Mouse (Mus musculus) CD4-positive, CD25-positive, alpha-beta regulatory T cell, adult 4 months (primary cell): ENCODE data around the gene Osgepl1. TPM values are rescaled to one million over a fixed set of nuclear protein-coding genes. Genes with fewer than 3 reads are reported as not detected.
"Not testable (repeated sequence)": the region's sequence is repeated elsewhere in the genome, so short reads cannot be mapped to it uniquely, and the experiment has no call there.

Source experiments
- ATAC-seq: one replicate; pipeline ENCODE4 v1.8.0; 2017
- polyA plus RNA-seq, 2 experiments: library from polyadenylated mRNA; unstranded; fragments of 100-300 nt; shearing (Covaris generic); gene quantifications; one replicate each; pipeline ENCODE4 v1.2.1; 2017

Osgepl1 gene
- 10 to 100 TPM; 18.2 to 18.9 TPM for polyA plus RNA-seq

DNA sequence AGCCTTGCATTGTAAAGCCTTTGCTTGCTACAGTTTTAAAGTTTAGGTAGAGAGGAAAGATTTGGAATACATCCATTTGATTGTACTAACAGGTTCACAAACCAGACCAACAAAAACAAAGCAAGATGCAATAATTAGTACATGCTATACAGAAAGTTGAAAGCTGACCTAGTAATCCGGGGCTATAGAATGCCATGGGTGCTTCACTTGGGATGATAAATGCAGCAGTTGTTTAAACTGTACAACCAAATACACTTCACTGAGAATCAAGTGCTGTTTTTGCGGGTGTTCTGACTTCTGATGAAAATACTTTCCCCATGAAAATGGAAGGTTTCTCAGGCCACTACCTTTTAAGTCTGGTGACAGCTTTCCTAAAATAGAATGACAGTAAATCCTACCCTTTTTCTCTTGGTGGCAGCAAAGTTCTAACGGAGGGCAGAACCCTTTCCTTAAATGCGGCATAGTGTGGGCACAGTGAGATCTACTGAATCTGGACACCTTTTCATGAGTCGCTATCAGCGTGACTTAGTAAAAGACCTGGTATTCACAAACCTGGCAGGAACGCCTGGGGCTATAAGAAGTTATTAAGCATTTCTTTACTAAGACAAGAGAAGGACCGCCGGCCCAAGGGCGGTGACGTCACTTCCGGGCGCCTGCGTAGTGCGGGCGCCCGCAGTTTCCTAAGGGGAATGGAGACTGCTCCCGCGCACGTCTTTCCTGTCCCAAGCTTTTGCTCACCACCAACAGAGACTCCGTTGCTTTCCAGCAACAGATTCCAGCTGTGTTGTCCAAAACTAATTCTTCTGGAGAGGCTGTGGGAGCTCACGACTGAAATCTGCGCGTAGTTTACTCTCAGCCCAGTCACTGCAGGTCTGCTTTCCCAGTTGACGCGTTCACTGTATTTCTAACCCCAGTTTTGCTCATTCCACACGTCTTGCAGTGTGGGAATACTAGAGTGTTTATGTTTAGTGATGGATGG lies at the start of gene Osgepl1:
Gene Osgepl1 (plus strand): TSS at position 636 of the 979 bp plus-strand sequence.
- peak; percentile 98 for ATAC-seq

DNA sequence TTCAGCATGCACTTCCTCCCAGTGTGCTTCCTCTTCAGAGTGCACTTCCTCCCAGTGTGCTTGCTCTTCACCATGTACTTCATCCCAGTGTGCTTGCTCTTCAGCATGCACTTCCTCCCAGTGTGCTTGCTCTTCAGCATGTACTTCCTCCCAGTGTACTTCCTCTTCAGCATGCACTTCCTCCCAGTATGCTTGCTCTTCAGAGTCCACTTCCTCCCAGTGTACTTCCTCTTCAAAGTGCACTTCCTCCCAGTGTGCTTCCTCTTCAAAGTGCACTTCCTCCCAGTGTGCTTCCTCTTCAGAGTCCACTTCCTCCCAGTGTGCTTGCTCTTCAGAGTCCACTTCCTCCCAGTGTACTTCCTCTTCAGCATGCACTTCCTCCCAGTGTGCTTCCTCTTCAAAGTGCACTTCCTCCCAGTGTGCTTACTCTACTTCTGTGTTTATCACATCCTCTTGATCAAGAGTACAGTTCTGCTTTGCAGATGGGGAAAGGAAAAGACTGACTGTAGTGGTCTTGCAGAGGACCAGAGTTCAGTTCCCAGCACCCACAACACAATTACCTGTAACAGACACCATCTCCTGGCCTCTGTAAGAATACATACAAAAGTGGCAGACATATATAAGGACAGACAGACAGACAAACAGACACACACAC lies 48.3 kb upstream of the Osgepl1 start:
- ATAC-seq = not testable (repeated sequence)

DNA sequence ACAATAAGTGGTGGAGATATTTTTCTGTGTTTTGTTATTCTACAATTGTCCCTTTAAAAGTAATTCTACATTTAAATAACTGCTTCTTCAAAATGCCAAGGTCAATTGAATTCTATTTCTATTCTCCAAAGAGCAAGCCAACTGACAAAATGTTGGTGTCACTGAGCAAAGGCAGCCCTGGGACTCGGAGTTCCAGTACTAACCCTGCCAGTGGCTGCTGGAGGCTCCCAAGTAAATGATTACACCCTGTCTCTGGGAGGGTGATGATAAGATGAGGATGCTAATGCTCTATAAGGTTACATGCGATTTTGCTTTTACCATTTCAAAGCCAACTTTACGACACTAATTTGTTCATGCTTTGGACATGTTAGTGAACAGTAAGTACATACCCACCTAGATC lies 43.5 kb upstream of the Osgepl1 start:
- no peak for ATAC-seq

DNA sequence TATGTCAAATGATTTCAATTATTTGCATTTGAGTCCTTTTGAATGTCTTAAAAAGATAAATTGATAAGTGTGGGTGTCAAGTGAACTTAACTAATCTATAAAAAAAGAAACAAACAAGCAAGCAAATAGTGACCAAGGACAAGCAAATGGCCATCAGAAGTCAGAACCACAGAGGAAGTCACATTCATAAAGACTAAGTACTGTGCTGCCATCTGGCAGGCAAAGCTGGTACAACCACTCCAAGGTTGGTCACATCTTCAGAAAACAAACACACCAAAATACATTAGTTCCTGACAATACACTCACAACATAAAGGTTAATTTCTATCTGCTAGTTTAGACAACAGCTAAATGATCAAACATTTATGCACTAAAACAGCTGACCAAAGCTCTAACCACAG lies 40.8 kb upstream of the Osgepl1 start:
- peak; percentile 68 for ATAC-seq

DNA sequence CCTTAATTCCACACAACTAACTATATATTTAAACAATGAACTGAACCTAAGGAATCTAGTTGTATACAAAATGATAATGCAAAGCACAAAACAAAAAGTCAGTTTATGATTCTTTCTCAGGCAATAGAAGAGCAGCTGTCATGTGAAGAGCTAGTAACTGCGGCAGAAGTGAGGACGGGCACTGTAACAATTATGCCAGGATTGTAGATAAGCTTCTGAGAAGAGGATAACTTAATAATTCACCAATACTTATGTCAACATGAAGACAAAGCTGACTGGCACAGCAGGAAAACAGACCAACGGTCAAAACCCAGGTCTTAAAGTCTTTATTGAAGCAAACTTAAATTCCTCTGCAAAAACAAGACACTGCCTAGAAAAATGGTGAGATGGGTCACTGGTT lies 22.2 kb upstream of the Osgepl1 start:
- no peak for ATAC-seq

DNA sequence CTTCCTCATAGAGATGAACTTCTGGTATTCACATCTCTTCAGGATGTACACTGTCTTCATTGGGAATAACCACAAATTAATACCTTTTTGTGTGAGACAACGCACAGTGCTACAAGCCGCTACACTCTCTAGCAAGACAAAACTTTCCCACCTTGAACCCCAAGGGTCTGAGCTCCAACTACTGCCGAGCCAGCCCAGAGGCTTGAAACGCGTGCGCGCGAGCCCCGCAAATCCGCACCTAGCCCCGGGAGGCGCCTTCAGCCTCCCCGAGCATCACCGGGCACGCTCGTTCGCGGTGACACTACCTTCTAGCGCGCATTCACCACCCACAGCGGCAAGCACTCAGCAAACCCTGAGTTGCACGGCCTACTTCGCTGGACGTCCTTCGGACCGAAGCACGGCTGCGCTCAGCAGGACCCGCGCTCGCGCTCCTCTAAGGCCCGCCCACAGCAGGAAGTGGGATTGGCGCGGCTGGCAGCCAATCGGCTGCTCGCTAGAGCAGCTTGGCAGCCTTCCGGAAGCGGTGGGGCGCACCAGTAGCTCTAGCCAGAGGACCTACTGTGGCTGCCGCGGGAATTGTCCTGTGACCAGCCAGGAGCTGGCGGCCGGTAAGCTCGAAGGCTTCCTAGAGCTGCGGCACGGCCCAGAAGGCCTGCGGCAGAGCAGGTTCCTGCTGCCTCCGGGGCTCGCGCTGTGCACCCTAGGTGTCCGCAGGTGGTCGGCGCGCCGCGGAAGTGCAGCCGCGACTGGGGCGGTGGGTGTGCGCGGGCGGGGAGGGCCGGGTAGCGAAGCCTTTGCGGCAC lies 16.6 kb upstream of the Osgepl1 start, which contains the start of the genes Pms1, Ormdl1 and Gm28778:
Gene Pms1 (minus strand): TSS at position 438 of the 803 bp plus-strand sequence.
Gene Ormdl1 (plus strand): TSS at position 515 of the 803 bp plus-strand sequence.
Gene Gm28778 (plus strand): TSS at position 531 of the 803 bp plus-strand sequence.
- peak; percentile 98 for ATAC-seq

DNA sequence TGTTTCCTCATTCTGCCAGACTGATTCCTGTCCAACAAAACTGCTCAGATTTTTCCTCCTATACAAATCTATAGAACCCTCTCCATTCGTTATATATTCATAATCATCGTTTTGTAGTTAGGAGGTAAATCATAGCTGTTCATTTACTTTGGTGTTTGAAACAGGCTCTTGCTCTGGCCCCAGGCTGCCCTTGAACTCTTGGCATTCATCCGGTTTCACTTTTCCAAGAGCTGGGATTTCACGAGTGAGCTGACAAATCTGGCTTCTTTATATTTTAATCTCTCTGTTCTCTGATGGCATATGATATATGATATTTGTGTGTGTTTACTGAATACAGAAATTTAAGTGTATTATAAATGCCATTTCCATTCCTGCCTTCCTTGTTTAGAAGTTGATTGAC lies 12.9 kb upstream of the Osgepl1 start:
- no peak for ATAC-seq

DNA sequence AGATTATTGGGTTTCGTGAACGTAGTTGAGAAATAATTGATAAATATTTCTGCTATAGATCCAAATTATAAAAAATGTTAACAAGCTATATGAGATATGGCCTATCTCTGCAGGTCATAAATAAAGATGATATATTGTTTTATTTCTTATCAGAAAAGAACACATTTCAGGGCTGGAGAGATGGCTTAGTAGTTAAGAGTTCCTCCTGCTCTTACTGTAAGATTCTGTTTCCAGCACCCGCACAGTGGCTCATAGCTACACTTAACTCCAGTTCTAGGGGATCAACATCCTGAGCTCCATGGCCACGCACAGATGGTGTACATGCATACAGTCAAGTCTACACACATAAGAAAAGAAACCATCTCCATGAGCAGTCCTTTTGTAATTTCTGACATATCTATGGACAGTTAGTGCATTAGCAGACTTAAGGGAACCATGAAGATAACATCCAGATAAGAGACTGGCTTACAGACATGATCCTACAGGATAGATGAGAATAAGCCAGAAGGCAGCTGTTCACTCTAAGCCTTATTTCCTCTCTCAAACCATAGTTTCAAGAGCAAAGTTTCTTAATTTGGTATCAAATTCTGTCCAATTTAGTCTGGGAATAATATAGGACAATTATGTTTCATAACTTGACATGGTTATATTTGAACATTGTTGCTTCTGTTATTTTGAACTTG lies 8.4 kb downstream of the Osgepl1 start:
- ATAC-seq = no peak

DNA sequence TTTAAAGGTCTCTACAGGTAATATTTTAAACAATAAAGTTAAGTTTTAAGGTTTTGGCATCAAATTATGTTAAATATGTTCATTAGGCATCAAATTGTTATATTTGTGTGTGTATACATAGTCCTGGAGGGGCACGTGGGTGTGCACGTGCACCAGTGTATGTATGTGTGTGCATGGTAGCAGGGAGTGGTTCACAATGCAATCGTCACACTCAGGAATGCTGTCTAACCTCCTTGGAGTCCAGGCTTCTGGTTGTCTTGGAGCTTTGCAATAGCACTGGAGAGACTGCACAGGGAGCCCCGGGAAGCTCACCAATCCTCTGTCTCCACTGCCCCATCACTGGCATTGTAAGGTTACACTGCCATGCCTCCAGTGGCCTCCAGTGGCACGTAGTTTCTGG lies 9.8 kb downstream of the Osgepl1 start:
- ATAC-seq = no peak

DNA sequence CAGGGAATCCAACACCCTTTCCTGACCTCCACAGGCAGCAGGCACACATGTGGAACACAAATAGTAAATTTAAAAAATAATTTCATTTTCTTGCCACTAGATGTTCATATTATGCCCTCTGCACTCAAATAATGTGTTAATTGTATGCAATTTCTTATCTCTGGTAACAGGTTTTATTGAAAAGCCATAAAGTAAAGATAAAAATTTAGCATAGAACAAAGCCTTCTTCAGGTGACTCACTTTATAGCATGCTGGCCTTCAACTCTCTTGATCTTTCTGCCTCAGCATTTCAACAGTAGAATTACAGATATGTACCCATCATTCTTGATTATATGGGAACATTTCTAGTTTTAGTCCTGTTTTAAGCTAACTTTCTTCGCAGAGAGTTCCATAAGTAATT lies 10.9 kb downstream of the Osgepl1 start:
- no peak for ATAC-seq

DNA sequence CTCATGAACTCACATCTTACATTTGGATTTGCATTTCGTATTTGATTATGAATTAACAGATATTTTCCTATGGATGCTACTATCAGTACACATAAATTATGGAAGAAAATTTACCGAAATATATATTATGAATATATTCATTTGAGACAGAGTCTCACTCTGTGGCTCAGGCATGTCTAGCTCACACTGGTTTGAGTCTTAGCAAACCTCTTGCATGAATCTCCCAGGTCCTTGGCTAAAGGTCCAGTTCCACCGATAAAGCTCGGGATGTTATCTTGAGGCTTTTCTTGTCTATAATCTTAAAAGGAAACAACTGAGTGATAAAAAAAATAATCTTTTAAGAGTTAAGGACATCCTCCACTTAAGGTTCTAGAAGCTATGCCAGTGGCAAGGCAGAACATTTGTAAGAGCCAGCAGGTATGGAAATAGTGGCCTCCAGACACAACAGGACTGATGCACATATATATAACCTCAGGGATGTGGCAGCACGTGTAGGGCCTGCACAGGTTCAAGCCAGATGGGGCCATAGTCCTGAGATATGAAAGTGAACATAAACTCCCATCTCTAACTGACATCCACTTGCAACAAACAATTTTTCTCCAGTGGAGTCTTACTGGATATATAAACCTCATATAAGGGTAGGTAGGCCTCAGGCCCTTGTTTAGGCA lies 11.5 kb downstream of the Osgepl1 start:
- no peak for ATAC-seq

DNA sequence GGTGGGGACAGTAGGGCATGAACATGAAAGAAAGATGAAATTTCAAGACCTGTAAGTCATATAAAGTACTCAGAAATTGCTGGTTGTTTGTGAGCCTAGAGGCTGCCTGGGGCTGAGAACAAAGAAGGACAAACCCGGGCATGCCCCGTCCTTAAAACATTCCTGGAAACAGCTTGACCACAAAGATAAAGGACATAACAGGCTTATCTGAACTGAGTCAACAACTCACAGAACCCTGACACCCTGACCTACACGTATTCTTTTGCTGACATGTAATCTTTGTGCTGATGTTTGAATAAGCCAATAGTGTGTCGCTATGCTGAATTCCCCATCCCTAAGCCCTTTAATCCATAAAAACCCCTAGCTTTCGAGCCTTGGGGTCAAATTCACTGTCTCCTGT lies 20.1 kb downstream of the Osgepl1 start:
- ATAC-seq = not testable (repeated sequence)

DNA sequence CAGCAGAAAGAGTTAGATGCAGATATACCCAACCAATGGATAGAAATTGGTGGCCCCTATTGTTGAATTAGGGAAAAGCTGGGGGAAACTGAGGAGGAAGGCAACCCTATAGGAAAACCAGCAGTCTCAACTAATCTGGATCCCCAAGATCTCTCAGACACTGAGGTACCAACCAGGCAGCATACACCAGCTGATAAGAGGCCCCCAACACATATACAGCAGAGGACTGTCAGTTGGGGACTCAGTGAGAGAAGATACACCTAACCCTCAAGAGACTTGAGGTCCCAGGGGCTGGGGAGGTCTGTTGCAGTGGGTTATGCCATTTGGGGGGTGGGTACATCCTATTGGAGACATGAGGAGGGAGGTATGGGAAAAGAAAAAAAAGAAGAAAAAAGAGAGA lies 22.0 kb downstream of the Osgepl1 start:
- no peak for ATAC-seq

DNA sequence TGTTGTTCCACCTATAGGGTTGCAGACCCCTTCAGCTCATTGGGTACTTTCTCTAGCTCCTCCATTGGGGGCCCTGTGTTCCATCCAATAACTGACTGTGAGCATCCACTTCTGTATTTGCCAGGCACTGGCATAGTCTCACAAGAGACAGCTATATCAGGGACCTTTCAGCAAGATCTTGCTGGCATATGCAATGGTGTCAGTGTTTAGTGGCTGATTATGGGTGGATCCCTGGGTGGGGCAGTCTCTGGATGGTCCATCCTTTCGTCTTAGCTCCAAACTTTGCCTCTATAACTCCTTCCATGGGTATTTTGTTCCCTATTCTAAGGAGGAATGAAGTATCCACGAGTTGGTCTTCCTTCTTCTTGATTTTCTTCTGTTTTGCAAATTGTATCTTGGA lies 24.0 kb downstream of the Osgepl1 start:
- not testable (repeated sequence) for ATAC-seq

DNA sequence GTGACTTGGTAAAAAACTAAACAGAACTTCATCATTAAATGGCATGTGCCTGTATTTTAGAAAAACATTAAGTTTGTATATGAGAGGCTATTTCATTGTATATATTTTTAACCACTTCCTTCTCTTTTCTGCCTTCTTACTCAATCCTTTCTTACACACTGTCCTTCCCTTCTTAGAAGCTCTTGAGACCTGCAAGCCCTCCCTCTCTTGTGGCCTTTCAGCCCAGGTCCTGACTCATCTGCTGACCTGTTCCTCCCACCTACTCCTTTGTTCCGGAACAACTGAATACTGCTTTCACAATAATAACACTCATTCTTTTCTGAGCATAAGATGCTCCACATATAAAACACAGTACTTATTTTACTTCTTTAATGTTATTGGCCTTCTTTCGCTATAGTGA lies 27.6 kb downstream of the Osgepl1 start:
- no peak for ATAC-seq

DNA sequence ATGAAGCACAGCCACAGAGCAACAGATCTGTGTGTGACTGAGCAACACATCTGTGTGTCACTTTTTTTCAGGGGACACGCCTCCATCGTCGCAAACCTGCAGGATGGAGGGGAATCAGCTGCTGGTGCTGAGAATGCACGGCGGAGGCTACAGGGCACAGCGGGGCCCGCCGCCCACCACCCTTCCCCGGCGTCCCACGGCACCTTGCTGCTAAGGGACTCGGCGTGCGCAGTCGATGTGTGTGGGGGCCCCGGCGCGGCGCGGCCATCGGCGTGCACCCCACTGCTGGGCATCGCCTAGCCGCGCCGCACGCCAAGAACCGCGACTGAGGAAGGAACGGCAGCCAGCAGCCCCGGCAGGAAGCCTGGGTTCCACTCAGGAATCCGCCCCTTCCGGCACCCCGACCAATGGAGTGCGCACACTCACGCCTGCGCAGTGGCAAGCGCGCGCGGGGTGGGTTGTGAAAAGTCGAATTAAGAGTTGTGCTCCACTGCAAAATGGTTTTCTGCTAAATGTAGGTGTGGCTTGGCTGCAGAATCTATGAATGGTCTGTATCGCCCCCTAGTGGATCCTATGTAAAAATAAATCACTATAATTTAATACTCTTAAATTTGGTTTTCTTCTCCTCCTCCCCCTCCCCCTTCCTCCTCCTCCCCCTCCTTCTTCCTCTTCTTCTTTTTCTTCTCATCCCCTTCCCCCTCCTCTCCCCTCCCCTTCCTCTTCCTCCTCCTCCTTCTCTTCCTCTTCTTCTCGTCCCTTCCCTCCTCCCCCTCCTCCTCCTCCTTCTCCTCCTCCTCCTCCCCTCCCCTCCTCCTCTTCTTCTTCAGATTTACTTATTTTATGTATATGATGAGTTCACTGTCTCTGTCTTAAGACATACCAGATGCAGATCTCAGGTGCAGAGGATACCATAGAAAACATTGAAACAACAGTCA lies 39.2 kb downstream of the Osgepl1 start, which contains the start of the genes Asdurf, Gm28551 and Asnsd1:
Gene Asdurf (minus strand): TSS at position 293 of the 935 bp plus-strand sequence.
Gene Gm28551 (minus strand): TSS at position 341 of the 935 bp plus-strand sequence.
Gene Asnsd1 (minus strand): TSS at position 426 of the 935 bp plus-strand sequence.
- ATAC-seq = peak; percentile 99

DNA sequence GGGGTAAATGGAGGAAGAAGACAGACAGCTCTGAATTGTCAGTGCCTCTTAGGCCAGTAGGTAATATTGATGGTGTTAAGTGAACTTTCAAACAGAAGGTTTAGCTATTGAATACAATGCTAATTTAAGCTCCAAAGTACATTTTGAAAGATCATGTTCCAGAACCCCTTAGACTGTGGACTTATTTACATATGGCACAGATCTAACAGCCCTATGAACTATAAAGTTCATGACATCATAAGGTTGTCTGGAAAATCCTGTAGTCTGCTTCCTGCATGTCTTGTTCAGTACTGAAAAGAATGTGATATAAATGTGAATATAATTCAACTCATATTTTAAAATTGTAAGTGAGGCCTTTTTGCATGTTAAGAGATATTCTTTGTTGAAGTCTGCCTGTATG lies 45.6 kb downstream of the Osgepl1 start:
- ATAC-seq = no peak
